Mouse (Mus musculus) midbrain, postnatal 0 days (tissue): ENCODE measurements at regions not wholly inside any gene's neighbourhood (a gene's known extent, or its start where the extent isn't known, plus 50 kb on each side); places are given as distances from the start of the nearest gene placed in this dataset.

Source experiments
- ATAC-seq: fragments of 200-750 bp; cut with Nextera tagmentation; 2 replicates; pipeline ENCODE4 v1.8.0; 2017; ENCODE audit warnings: moderate number of reproducible peaks, mild to moderate bottlenecking, moderate TSS enrichment, moderate library complexity; ENCODE audit not compliant: low FRiP score
- DNase-seq: peaks from one replicate; pipeline ENCODE4 v3.0.0-alpha.2; 2015; ENCODE audit warnings: low spot score
- H3K27ac ChIP-seq: fragments of 300-500 bp; sonication (generic); 2 replicates; pipeline ENCODE4 v1.5.1; 2014; ENCODE audit warnings: low read depth, mild to moderate bottlenecking, low read length, mixed read lengths
- H3K27me3 ChIP-seq: fragments of 300-500 bp; sonication (generic); 2 replicates; pipeline ENCODE4 v1.6.1; 2014; ENCODE audit warnings: low read length, control low read depth, mixed read lengths; ENCODE audit not compliant: insufficient read depth
- H3K36me3 ChIP-seq: fragments of 300-500 bp; sonication (generic); 2 replicates; pipeline ENCODE4 v1.6.1; 2014; ENCODE audit warnings: low read length, control low read depth, mixed read lengths; ENCODE audit not compliant: insufficient read depth
- H3K4me1 ChIP-seq: fragments of 300-500 bp; sonication (generic); 2 replicates; pipeline ENCODE4 v1.6.1; 2014; ENCODE audit warnings: mild to moderate bottlenecking, control low read depth, antibody characterized with exemption, low read length, mixed read lengths; ENCODE audit not compliant: insufficient read depth
- H3K4me2 ChIP-seq: fragments of 300-500 bp; sonication (generic); 2 replicates; pipeline ENCODE4 v1.6.1; 2014; ENCODE audit warnings: low read depth, mild to moderate bottlenecking, low read length, mixed read lengths; ENCODE audit not compliant: poor library complexity, severe bottlenecking
- H3K4me3 ChIP-seq: fragments of 300-500 bp; sonication (generic); 2 replicates; pipeline ENCODE4 v1.5.1; 2014; ENCODE audit warnings: low read depth, mild to moderate bottlenecking, low read length, moderate library complexity
- H3K9ac ChIP-seq: fragments of 300-500 bp; sonication (generic); replicated peaks from 2 replicates; pipeline ENCODE4 v1.6.1; 2014; ENCODE audit warnings: mild to moderate bottlenecking, low read length, moderate library complexity, mixed read lengths; ENCODE audit not compliant: poor library complexity, severe bottlenecking
- H3K9me3 ChIP-seq: fragments of 300-500 bp; sonication (generic); 2 replicates; pipeline ENCODE4 v1.6.1; 2016; ENCODE audit warnings: low read length, control low read depth
- CTCF ChIP-seq: IDR thresholded peaks from 2 replicates; pipeline ENCODE4 v1.5.1; 2016; ENCODE audit warnings: antibody characterized with exemption, mild to moderate bottlenecking
- WGBS: fragments of 180-500 bp; shearing (Covaris S2); extraction: QIAGEN DNeasy Blood & Tissue Kit; methylation state at CpG from one replicate; pipeline ENCODE4 v1.1.7; 2014; 5-methylcytosine and 5-hydroxymethylcytosine counted together

- DNase-seq (no peak), ATAC-seq (no peak)
- no peak overlapping the region for H3K4me2 ChIP-seq
- H3K27me3 ChIP-seq = no peaks in the 10 kb centered on the region
- no peak for TF ChIP-seq CTCF
- H3K9ac ChIP-seq = no peak overlapping the region
- WGBS = 81% methylated on average over 2 of the region's 2 CpGs
- no peak overlapping the region for H3K27ac ChIP-seq
- no peaks in the 10 kb centered on the region for H3K9me3 ChIP-seq
- H3K36me3 ChIP-seq = no peaks in the 10 kb centered on the region
- no peaks in the 10 kb centered on the region for H3K4me1 ChIP-seq
- no peak overlapping the region for H3K4me3 ChIP-seq
Measured at GRCm38 (mm10) chr5:12977875-12978274, 147.3 kb upstream of the Sema3a start.

DNA sequence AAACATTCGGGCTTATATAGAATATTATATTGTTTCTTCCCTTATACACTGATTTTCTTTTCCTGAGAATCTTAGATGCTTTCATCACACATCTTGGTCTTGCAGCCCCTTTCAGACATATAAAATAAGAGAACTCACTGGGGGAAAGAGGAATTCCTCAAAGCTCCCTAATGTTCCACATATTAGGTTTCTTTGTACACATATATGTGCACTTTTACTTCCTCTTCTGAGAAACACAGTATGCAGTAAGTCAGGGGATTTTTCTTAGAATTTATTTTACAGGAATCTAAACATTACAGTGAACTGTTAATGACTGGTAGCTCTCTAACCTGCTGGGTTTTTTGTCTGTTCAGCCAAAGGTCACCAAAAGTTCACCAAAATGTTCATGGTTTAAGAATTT, 131.4 kb upstream of the Sema3a start:
- Histone ChIP-seq H3K4me2 (no peak overlapping the region), H3K36me3 (no peaks in the 10 kb centered on the region), H3K27ac (no peak overlapping the region), H3K4me1 (no peaks in the 10 kb centered on the region), H3K9me3 (no peaks in the 10 kb centered on the region), H3K27me3 (no peaks in the 10 kb centered on the region), H3K4me3 (no peak overlapping the region), H3K9ac (no peak overlapping the region)
- DNase-seq (no peak), ATAC-seq (no peak)
- no peak for TF ChIP-seq CTCF
- WGBS = 90% methylated on average over 1 of the region's 1 CpGs

DNA sequence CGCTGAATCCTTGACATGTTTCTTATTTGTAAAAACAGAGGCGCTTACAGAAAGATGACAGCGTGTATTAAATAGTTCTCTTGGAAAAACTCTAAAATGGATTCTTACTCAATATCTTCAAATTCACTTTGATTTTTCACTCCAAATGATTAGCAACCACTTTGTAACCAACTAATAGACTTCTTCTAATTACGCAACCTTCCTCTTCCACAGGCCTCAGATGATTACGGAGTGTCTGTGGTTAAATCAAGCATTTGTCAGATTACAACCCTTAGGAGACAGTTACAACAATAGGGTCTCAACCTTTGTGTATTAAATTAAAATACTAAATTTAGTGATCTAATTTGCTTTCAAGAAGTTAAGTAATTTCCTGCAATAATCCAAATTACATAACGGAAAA, 127.8 kb upstream of the Sema3a start:
- Histone ChIP-seq H3K27me3 (no peaks in the 10 kb centered on the region), H3K4me2 (no peak overlapping the region), H3K36me3 (no peaks in the 10 kb centered on the region), H3K4me1 (no peaks in the 10 kb centered on the region), H3K4me3 (no peak overlapping the region), H3K27ac (no peak overlapping the region), H3K9ac (no peak overlapping the region), H3K9me3 (no peaks in the 10 kb centered on the region)
- 91% methylated on average over 6 of the region's 6 CpGs for WGBS
- no peak for ATAC-seq
- no peak for TF ChIP-seq CTCF
- DNase-seq = no peak

DNA sequence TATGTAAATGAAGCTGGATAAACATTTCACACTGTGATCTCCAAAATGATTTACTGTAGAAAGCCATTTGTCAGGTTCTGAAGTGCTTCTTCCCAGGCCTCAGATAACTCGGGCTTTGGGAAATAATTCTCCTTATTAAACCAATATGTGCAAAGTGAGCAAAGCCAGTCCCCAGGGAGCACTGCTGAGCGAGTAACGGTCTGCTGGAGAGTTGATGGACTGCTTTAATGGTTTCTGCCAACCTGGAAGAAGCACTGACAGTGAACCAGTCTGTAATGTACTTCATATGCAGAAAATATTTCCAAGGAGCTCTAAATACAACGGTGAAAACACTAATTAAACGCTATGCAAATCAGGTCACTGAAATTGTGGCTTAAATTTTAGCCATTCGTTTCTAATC, 118.1 kb upstream of the Sema3a start:
- Histone ChIP-seq H3K27me3 (no peaks in the 10 kb centered on the region), H3K27ac (no peak overlapping the region), H3K9me3 (no peaks in the 10 kb centered on the region), H3K9ac (no peak overlapping the region), H3K4me2 (no peak overlapping the region), H3K4me3 (no peak overlapping the region), H3K4me1 (no peaks in the 10 kb centered on the region), H3K36me3 (no peaks in the 10 kb centered on the region)
- DNase-seq (peak; percentile 32), ATAC-seq (no peak)
- 50% methylated on average over 6 of the region's 6 CpGs for WGBS
- TF ChIP-seq CTCF = no peak

GRCm38 (mm10) chr5:13022270-13022669, 102.9 kb upstream of the Sema3a start:
- Histone ChIP-seq H3K9ac (no peak overlapping the region), H3K27ac (no peak overlapping the region), H3K36me3 (no peaks in the 10 kb centered on the region), H3K4me2 (no peak overlapping the region), H3K4me1 (no peaks in the 10 kb centered on the region), H3K4me3 (no peak overlapping the region), H3K9me3 (no peaks in the 10 kb centered on the region), H3K27me3 (no peaks in the 10 kb centered on the region)
- no peak for DNase-seq
- no peak for TF ChIP-seq CTCF
- 79% methylated on average over 3 of the region's 3 CpGs for WGBS
- ATAC-seq = no peak

- H3K27ac ChIP-seq = no peak overlapping the region
- no peaks in the 10 kb centered on the region for H3K9me3 ChIP-seq
- 88% methylated on average over 3 of the region's 3 CpGs for WGBS
- no peaks in the 10 kb centered on the region for H3K4me1 ChIP-seq
- no peak overlapping the region for H3K9ac ChIP-seq
- H3K4me3 ChIP-seq = no peak overlapping the region
- no peak for TF ChIP-seq CTCF
- ATAC-seq (no peak), DNase-seq (no peak)
- no peak overlapping the region for H3K4me2 ChIP-seq
- no peaks in the 10 kb centered on the region for H3K36me3 ChIP-seq
- no peaks in the 10 kb centered on the region for H3K27me3 ChIP-seq
Measured at GRCm38 (mm10) chr5:13033332-13033731, 91.9 kb upstream of the Sema3a start.

DNA sequence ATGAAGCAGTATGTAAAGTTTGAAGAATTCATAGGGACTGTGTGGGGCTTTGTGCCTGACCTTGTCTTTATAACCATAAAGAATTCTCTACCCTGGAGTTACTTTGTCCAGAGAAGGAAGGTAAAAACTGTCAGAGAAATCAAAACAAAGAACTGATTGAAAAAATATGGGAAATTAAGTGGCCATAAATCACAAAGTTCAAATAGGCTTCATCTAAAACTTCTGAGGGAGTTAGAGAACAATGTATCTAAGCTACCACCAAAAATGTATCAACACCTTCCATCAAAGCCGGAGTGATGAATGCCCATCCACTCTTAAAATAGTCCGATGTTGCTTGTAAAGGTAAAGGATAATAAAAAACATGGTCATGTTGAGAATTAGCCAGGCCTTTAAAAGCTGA, 89.1 kb upstream of the Sema3a start:
- ATAC-seq = no peak
- Histone ChIP-seq H3K27ac (no peak overlapping the region), H3K4me3 (no peak overlapping the region), H3K27me3 (no peaks in the 10 kb centered on the region), H3K4me2 (no peak overlapping the region), H3K9ac (no peak overlapping the region), H3K4me1 (no peaks in the 10 kb centered on the region), H3K36me3 (no peaks in the 10 kb centered on the region), H3K9me3 (no peaks in the 10 kb centered on the region)
- TF ChIP-seq CTCF = no peak
- WGBS = 82% methylated on average over 2 of the region's 2 CpGs
- DNase-seq = no peak
